20 mouse cellular contexts compared by ENCODE assay signal in the genomic region with DNA sequence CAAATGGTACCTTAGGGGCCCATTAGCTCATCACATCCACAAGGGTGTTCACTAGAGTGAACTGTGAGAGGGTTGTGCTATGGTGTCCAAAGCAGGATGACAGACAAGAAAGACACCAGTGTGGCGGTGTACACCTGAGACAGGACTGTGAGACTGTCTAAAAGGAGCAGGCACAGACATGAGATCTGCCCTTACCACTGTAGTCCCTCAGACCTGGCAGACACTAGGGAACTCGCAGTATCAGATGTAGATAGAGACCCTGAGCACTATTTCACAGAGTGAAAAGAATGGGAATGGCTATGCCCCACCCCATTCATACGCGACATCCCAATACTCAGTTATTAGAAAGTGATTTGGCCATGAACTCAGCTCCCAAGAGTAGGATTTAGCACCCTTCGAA. TPM values are rescaled to one million over a fixed set of nuclear protein-coding genes. Genes with fewer than 3 reads are reported as not detected.
DNase-seq lines count a peak whose midpoint lies in the region; ATAC-seq and TF ChIP-seq lines count a peak whose summit lies in the region.
"Had no signal": no experiment of that assay in that cellular context is flagged by ENCODE, and none has a peak within 500 bp of the region (broad histone marks: within the 10 kb centered on the region; RNA-seq: fewer than 3 reads in every experiment).

No protein-coding gene starts in this region.

- whole genome bisulfite sequencing in forebrain, embryonic 11.5 days: 94% methylated on average over 5 of the region's 5 CpGs
- 95% methylated on average over 5 of the region's 5 CpGs for WGBS in forebrain, embryonic 16.5 days
- WGBS in liver, postnatal 0 days (ENCODE audit: insufficient replicate concordance): 84% methylated on average over 5 of the region's 5 CpGs

- no peak overlapping the region for H3ac ChIP-seq in myocyte (ENCODE audit: control insufficient read depth, insufficient read length)

- no peaks in the 10 kb centered on the region for H3K36me3 ChIP-seq in forebrain, embryonic 11.5 days (ENCODE audit: control insufficient read depth, insufficient read depth, low read length)
- H3K36me3 ChIP-seq in forebrain, embryonic 16.5 days (ENCODE audit: control insufficient read depth, insufficient read depth): no peaks in the 10 kb centered on the region
- peaks cover 33% of the 10 kb centered on the region for H3K36me3 ChIP-seq in megakaryocyte, embryonic 14.5 days (replicated peaks; ENCODE audit: low read length)
- H3K36me3 ChIP-seq in myocyte (ENCODE audit: control insufficient read depth, insufficient read depth): no peaks in the 10 kb centered on the region
- no peaks in the 10 kb centered on the region for H3K36me3 ChIP-seq in liver, postnatal 0 days (replicated peaks; ENCODE audit: insufficient read depth, low read length)
- H3K36me3 ChIP-seq: forebrain, embryonic 12.5 days; G1E; heart, embryonic 10.5 days; hindbrain, embryonic 13.5 days had no signal

- no peak overlapping the region for H3K4me3 ChIP-seq in forebrain, embryonic 11.5 days (ENCODE audit: low read depth, low read length)
- no peak overlapping the region for H3K4me3 ChIP-seq in forebrain, embryonic 16.5 days (replicated peaks; ENCODE audit: low read length)
- peak overlapping the region; percentile 24 for H3K4me3 ChIP-seq in megakaryocyte, embryonic 14.5 days (replicated peaks)
- H3K4me3 ChIP-seq in myocyte: no peak overlapping the region
- H3K4me3 ChIP-seq in liver, postnatal 0 days (ENCODE audit: low read depth, low read length): no peak overlapping the region
- H3K4me3 ChIP-seq: forebrain, embryonic 12.5 days; heart, embryonic 10.5 days; hindbrain, embryonic 13.5 days had no signal

- H3K27ac ChIP-seq in forebrain, embryonic 11.5 days (ENCODE audit: low read depth, low read length): no peak overlapping the region
- H3K27ac ChIP-seq in forebrain, embryonic 16.5 days (ENCODE audit: low read length): no peak overlapping the region
- H3K27ac ChIP-seq in liver, postnatal 0 days (ENCODE audit: low read depth): no peak overlapping the region
- H3K27ac ChIP-seq: forebrain, embryonic 12.5 days; heart, embryonic 10.5 days; hindbrain, embryonic 13.5 days had no signal

- H3K4me1 ChIP-seq in forebrain, embryonic 11.5 days (replicated peaks; ENCODE audit: control insufficient read depth, insufficient read depth, low read length): no peaks in the 10 kb centered on the region
- peaks cover 4% of the 10 kb centered on the region for H3K4me1 ChIP-seq in forebrain, embryonic 16.5 days (replicated peaks; ENCODE audit: control insufficient read depth, insufficient read depth, low read length)
- peaks cover 52% of the 10 kb centered on the region for H3K4me1 ChIP-seq in megakaryocyte, embryonic 14.5 days
- peaks cover 3% of the 10 kb centered on the region; the same call in 1 of the 2 replicates for H3K4me1 ChIP-seq in liver, postnatal 0 days (ENCODE audit: insufficient read depth)
- H3K4me1 ChIP-seq: forebrain, embryonic 12.5 days had no signal

- no peak for TF ChIP-seq CTCF in liver, postnatal 0 days (IDR thresholded peaks at IDR 0.05; ENCODE audit: low read depth)

- H3K4me2 ChIP-seq in forebrain, embryonic 11.5 days (ENCODE audit: low read depth, low read length, severe bottlenecking): no peak overlapping the region
- H3K4me2 ChIP-seq in forebrain, embryonic 16.5 days (ENCODE audit: low read length): no peak overlapping the region
- H3K4me2 ChIP-seq in myocyte (ENCODE audit: low read depth): peak overlapping the region; percentile 13
- no peak overlapping the region for H3K4me2 ChIP-seq in liver, postnatal 0 days (ENCODE audit: low read depth, low read length)
- H3K4me2 ChIP-seq: forebrain, embryonic 12.5 days; hindbrain, embryonic 13.5 days had no signal

- no peak for TF ChIP-seq POLR2A in myocyte (IDR thresholded peaks at IDR 0.05; ENCODE audit: insufficient read length, low read depth)

- DNase-seq in forebrain, embryonic 11.5 days (ENCODE audit: low spot score): peak; percentile 11
- no peak for DNase-seq in left cerebral cortex, adult 8-10 months (ENCODE audit: low spot score in 2 of 2)
- DNase-seq in liver, postnatal 0 days: no peak
- DNase-seq: adrenal gland, adult 8-10 months; adrenal gland, postnatal 36 days; cerebellum, adult 2 months; cerebellum, postnatal 10 days; forebrain, postnatal 0 days; gastrocnemius, postnatal 36 days; heart, postnatal 10 days; heart, postnatal 4 days had no signal

- H3K79me2 ChIP-seq in myocyte (ENCODE audit: control insufficient read depth, insufficient read depth): no peaks in the 10 kb centered on the region

- TF ChIP-seq EP300 in liver, postnatal 0 days (IDR thresholded peaks at IDR 0.05; ENCODE audit: low read depth): no peak

- H3K27me3 ChIP-seq in forebrain, embryonic 11.5 days (ENCODE audit: control insufficient read depth, insufficient read depth, low read length): no peaks in the 10 kb centered on the region
- H3K27me3 ChIP-seq in forebrain, embryonic 16.5 days (replicated peaks; ENCODE audit: control insufficient read depth, insufficient read depth, low read length): no peaks in the 10 kb centered on the region
- H3K27me3 ChIP-seq in megakaryocyte, embryonic 14.5 days (replicated peaks): no peaks in the 10 kb centered on the region
- H3K27me3 ChIP-seq in myocyte (ENCODE audit: control insufficient read depth, insufficient read depth, insufficient read length): no peaks in the 10 kb centered on the region
- H3K27me3 ChIP-seq in liver, postnatal 0 days (ENCODE audit: insufficient read depth, low read length): no peaks in the 10 kb centered on the region
- H3K27me3 ChIP-seq: forebrain, embryonic 12.5 days; hindbrain, embryonic 13.5 days had no signal

- no peaks in the 10 kb centered on the region for H3K9me3 ChIP-seq in forebrain, embryonic 11.5 days (ENCODE audit: control insufficient read depth, low read length)
- H3K9me3 ChIP-seq in forebrain, embryonic 16.5 days (ENCODE audit: control insufficient read depth, low read length): no peaks in the 10 kb centered on the region
- H3K9me3 ChIP-seq in megakaryocyte, embryonic 14.5 days: no peaks in the 10 kb centered on the region
- no peaks in the 10 kb centered on the region for H3K9me3 ChIP-seq in liver, postnatal 0 days (ENCODE audit: low read length)
- H3K9me3 ChIP-seq: forebrain, embryonic 12.5 days; G1E; heart, embryonic 10.5 days; hindbrain, embryonic 13.5 days had no signal

- no peak overlapping the region for H3K9ac ChIP-seq in forebrain, embryonic 11.5 days (ENCODE audit: low read length)
- no peak overlapping the region for H3K9ac ChIP-seq in forebrain, embryonic 16.5 days (replicated peaks; ENCODE audit: low read depth, low read length)
- H3K9ac ChIP-seq in liver, postnatal 0 days (replicated peaks): no peak overlapping the region
- H3K9ac ChIP-seq: forebrain, embryonic 12.5 days; forebrain, postnatal 0 days; hindbrain, embryonic 13.5 days had no signal

- ATAC-seq in forebrain, embryonic 11.5 days (replicated peaks; ENCODE audit: low FRiP score): no peak
- no peak for ATAC-seq in forebrain, embryonic 16.5 days
- no peak for ATAC-seq in megakaryocyte, adult 5-6 weeks (ENCODE audit: poor library complexity, severe bottlenecking)
- ATAC-seq in liver, postnatal 0 days: no peak
- ATAC-seq: forebrain, postnatal 0 days; inflammation-experienced regulatory T-cells, adult 6 months had no signal

TF ChIP-seq in myocyte, 11 proteins besides CTCF, POLR2A, EP300 and RAD21:
- TF ChIP-seq MAX (IDR thresholded peaks at IDR 0.05; ENCODE audit: low read depth): no peak
- TF ChIP-seq POLR2AphosphoS2 (IDR thresholded peaks at IDR 0.05; ENCODE audit: insufficient read length, low read depth): no peak
- no peak for TF ChIP-seq MYOG (IDR thresholded peaks at IDR 0.05; ENCODE audit: control insufficient read depth in 1 of 3, insufficient read depth in 1 of 3, insufficient read length in 2 of 3, low read depth in 2 of 3)
- no peak for TF ChIP-seq USF1 (IDR thresholded peaks at IDR 0.05; ENCODE audit: low read depth)
- TF ChIP-seq TCF3 (IDR thresholded peaks at IDR 0.05; ENCODE audit: insufficient read length, low read depth): no peak
- no peak for TF ChIP-seq TCF12 (IDR thresholded peaks at IDR 0.05; ENCODE audit: insufficient read depth, poor library complexity, severe bottlenecking)
- no peak for TF ChIP-seq CEBPB (IDR thresholded peaks at IDR 0.05; ENCODE audit: insufficient read depth, poor library complexity, severe bottlenecking)

RNA-seq across cellular contexts. Expression of gene Ctnnal1, which starts 9.1 kb away (rescaled TPM):
- polyA plus RNA-seq in forebrain, embryonic 11.5 days (2014; fragmentation: Nextera tagmentation; extraction: Ambion mirVana): 30.5 and 36.8 TPM in 2 replicates
- 11.1 and 11.4 TPM in 2 replicates for polyA plus RNA-seq in forebrain, embryonic 16.5 days (2015; fragmentation: Nextera tagmentation; extraction: Ambion mirVana)
- 9.0 and 19.4 TPM in 2 replicates for polyA plus RNA-seq in megakaryocyte, embryonic 14.5 days (2012; ENCODE audit: insufficient read depth, low replicate concordance)
- total RNA-seq in megakaryocyte, adult 5-6 weeks (2015): 0.73 and 2.5 TPM in 2 replicates
- 1.7 and 1.9 TPM in 2 replicates for total RNA-seq in megakaryocyte, adult 5-6 weeks (2017)
- polyA plus RNA-seq in myocyte (2012; fragmentation: generic; extraction: Trizol): 4.3 TPM
- total RNA-seq in left cerebral cortex, adult 8-10 months (2022): 10 to 100 TPM; 16.8 to 23.7 (median 21.4) TPM
- 4.3 and 5.1 TPM in 2 replicates for polyA plus RNA-seq in liver, postnatal 0 days (2015; fragmentation: Nextera tagmentation; extraction: Ambion mirVana)

RNA-seq across cellular contexts. Expression of gene Fam206a, which starts 53.8 kb away (rescaled TPM):
- polyA plus RNA-seq in forebrain, embryonic 11.5 days (2014; fragmentation: Nextera tagmentation; extraction: Ambion mirVana): 28.3 and 30.8 TPM in 2 replicates
- polyA plus RNA-seq in forebrain, embryonic 16.5 days (2015; fragmentation: Nextera tagmentation; extraction: Ambion mirVana): 16.0 and 16.4 TPM in 2 replicates
- 1.9 and 4.8 TPM in 2 replicates for polyA plus RNA-seq in megakaryocyte, embryonic 14.5 days (2012; ENCODE audit: insufficient read depth, low replicate concordance)
- total RNA-seq in megakaryocyte, adult 5-6 weeks (2015): 15.7 and 18.9 TPM in 2 replicates
- 5.7 and 6.6 TPM in 2 replicates for total RNA-seq in megakaryocyte, adult 5-6 weeks (2017)
- 12.0 TPM for polyA plus RNA-seq in myocyte (2012; fragmentation: generic; extraction: Trizol)
- total RNA-seq in left cerebral cortex, adult 8-10 months (2022): 10 to 100 TPM; 15.1 to 18.0 (median 17.0) TPM
- 1.6 and 2.2 TPM in 2 replicates for polyA plus RNA-seq in liver, postnatal 0 days (2015; fragmentation: Nextera tagmentation; extraction: Ambion mirVana)

RNA-seq across cellular contexts. Expression of gene Elp1, which starts 53.8 kb away (rescaled TPM):
- polyA plus RNA-seq in forebrain, embryonic 11.5 days (2014; fragmentation: Nextera tagmentation; extraction: Ambion mirVana): 107 and 111 TPM in 2 replicates
- polyA plus RNA-seq in forebrain, embryonic 16.5 days (2015; fragmentation: Nextera tagmentation; extraction: Ambion mirVana): 64.7 and 68.7 TPM in 2 replicates
- 2.7 and 2.9 TPM in 2 replicates for polyA plus RNA-seq in megakaryocyte, embryonic 14.5 days (2012; ENCODE audit: insufficient read depth, low replicate concordance)
- 34.6 and 35.3 TPM in 2 replicates for total RNA-seq in megakaryocyte, adult 5-6 weeks (2015)
- 31.2 and 33.0 TPM in 2 replicates for total RNA-seq in megakaryocyte, adult 5-6 weeks (2017)
- polyA plus RNA-seq in myocyte (2012; fragmentation: generic; extraction: Trizol): 23.5 TPM
- 10 to 100 TPM; 62.8 to 82.3 (median 70.2) TPM for total RNA-seq in left cerebral cortex, adult 8-10 months (2022)
- polyA plus RNA-seq in liver, postnatal 0 days (2015; fragmentation: Nextera tagmentation; extraction: Ambion mirVana): 7.3 and 8.1 TPM in 2 replicates
